In genomic region chr4:66330600-66331285, GRCm38 (mm10) we compare ENCODE assay signal across 14 mouse cellular contexts.
DNase-seq lines count a peak whose midpoint lies in the region; ATAC-seq and TF ChIP-seq lines count a peak whose summit lies in the region.
"Had no signal": no experiment of that assay in that cellular context is flagged by ENCODE, and none has a peak within 500 bp of the region (broad histone marks: within the 10 kb centered on the region; RNA-seq: fewer than 3 reads in every experiment).

No protein-coding gene starts in this region.

- DNase-seq in neural tube, embryonic 11.5 days (ENCODE audit: low spot score) = peak; percentile 46
- DNase-seq in neural tube, embryonic 10.5 days (ENCODE audit: extremely low spot score, low spot score) = no peak
- peak; percentile 62 for DNase-seq in forebrain, embryonic 14.5 days (ENCODE audit: low spot score)
- no peak for DNase-seq in hindbrain, postnatal 0 days (ENCODE audit: low spot score)
- DNase-seq in B cell, adult 2 months = no peak
- DNase-seq in thymus, postnatal 0 days (ENCODE audit: low spot score) = no peak
- DNase-seq: adrenal gland, postnatal 14 days; gastrocnemius, postnatal 25 days; kidney, postnatal 14 days; thymus, postnatal 36 days had no signal

- 0 out of 2 replicates have a peak, but pooled peaks cover 3% of the 10 kb centered on the region for H3K4me1 ChIP-seq in neural tube, embryonic 11.5 days (ENCODE audit: control insufficient read depth, insufficient read depth, low read length)
- peaks cover 3% of the 10 kb centered on the region; the same call in 1 of the 2 replicates for H3K4me1 ChIP-seq in forebrain, embryonic 14.5 days (ENCODE audit: control insufficient read depth, insufficient read depth, low read length)
- H3K4me1 ChIP-seq in hindbrain, postnatal 0 days (ENCODE audit: insufficient read depth, low read length) = no peaks in the 10 kb centered on the region
- no peaks in the 10 kb centered on the region for H3K4me1 ChIP-seq in neural tube, embryonic 14.5 days (ENCODE audit: control insufficient read depth, insufficient read depth, low read length)
- H3K4me1 ChIP-seq: embryonic facial prominence, embryonic 10.5 days; limb, embryonic 12.5 days had no signal

- no peak overlapping the region for H3K9ac ChIP-seq in neural tube, embryonic 11.5 days (ENCODE audit: low read length)
- H3K9ac ChIP-seq in forebrain, embryonic 14.5 days (ENCODE audit: low read length) = no peak overlapping the region
- no peak overlapping the region for H3K9ac ChIP-seq in hindbrain, postnatal 0 days (replicated peaks; ENCODE audit: low read length)
- H3K9ac ChIP-seq in neural tube, embryonic 14.5 days (replicated peaks; ENCODE audit: low read depth, low read length) = no peak overlapping the region
- H3K9ac ChIP-seq: limb, embryonic 12.5 days had no signal

- H3K4me3 ChIP-seq in neural tube, embryonic 11.5 days (ENCODE audit: low read depth, low read length) = no peak overlapping the region
- H3K4me3 ChIP-seq in forebrain, embryonic 14.5 days (ENCODE audit: low read depth, low read length) = no peak overlapping the region
- H3K4me3 ChIP-seq in hindbrain, postnatal 0 days (ENCODE audit: low read length) = no peak overlapping the region
- no peak overlapping the region for H3K4me3 ChIP-seq in neural tube, embryonic 14.5 days (ENCODE audit: low read depth, low read length)
- H3K4me3 ChIP-seq: embryonic facial prominence, embryonic 10.5 days; limb, embryonic 12.5 days had no signal

- no peak overlapping the region for H3K4me2 ChIP-seq in neural tube, embryonic 11.5 days (ENCODE audit: low read depth)
- no peak overlapping the region for H3K4me2 ChIP-seq in forebrain, embryonic 14.5 days (ENCODE audit: low read length)
- no peak overlapping the region for H3K4me2 ChIP-seq in hindbrain, postnatal 0 days (ENCODE audit: low read depth, low read length)
- H3K4me2 ChIP-seq in neural tube, embryonic 14.5 days (ENCODE audit: low read depth, low read length) = no peak overlapping the region
- H3K4me2 ChIP-seq: limb, embryonic 12.5 days had no signal

- peak; percentile 79 for ATAC-seq in neural tube, embryonic 11.5 days (ENCODE audit: insufficient read depth, low FRiP score, low TSS enrichment)
- peak; percentile 85 for ATAC-seq in forebrain, embryonic 14.5 days
- peak; percentile 58 for ATAC-seq in hindbrain, postnatal 0 days
- peak; percentile 44; the same call in 1 of the 2 replicates for ATAC-seq in neural tube, embryonic 14.5 days (ENCODE audit: low read depth)
- ATAC-seq in erythroblast, adult 5-6 weeks (replicated peaks; ENCODE audit: low FRiP score, poor library complexity, severe bottlenecking) = no peak

- WGBS in neural tube, embryonic 11.5 days = 5% methylated on average over 4 of the region's 4 CpGs
- 2% methylated on average over 4 of the region's 4 CpGs for WGBS in forebrain, embryonic 14.5 days
- 15% methylated on average over 4 of the region's 4 CpGs for WGBS in hindbrain, postnatal 0 days
- WGBS in neural tube, embryonic 14.5 days = 5% methylated on average over 4 of the region's 4 CpGs

- no peaks in the 10 kb centered on the region for H3K9me3 ChIP-seq in neural tube, embryonic 11.5 days (ENCODE audit: control insufficient read depth, low read length)
- no peaks in the 10 kb centered on the region for H3K9me3 ChIP-seq in forebrain, embryonic 14.5 days (replicated peaks; ENCODE audit: control insufficient read depth, low read length)
- no peaks in the 10 kb centered on the region for H3K9me3 ChIP-seq in hindbrain, postnatal 0 days (ENCODE audit: low read length)
- H3K9me3 ChIP-seq in neural tube, embryonic 14.5 days (ENCODE audit: control insufficient read depth, low read length) = no peaks in the 10 kb centered on the region
- H3K9me3 ChIP-seq: embryonic facial prominence, embryonic 10.5 days; limb, embryonic 12.5 days had no signal

- H3K36me3 ChIP-seq in neural tube, embryonic 11.5 days (ENCODE audit: control insufficient read depth, insufficient read depth, low read length) = no peaks in the 10 kb centered on the region
- H3K36me3 ChIP-seq in forebrain, embryonic 14.5 days (ENCODE audit: control insufficient read depth, insufficient read depth, low read length) = no peaks in the 10 kb centered on the region
- H3K36me3 ChIP-seq in hindbrain, postnatal 0 days (ENCODE audit: insufficient read depth, low read length) = no peaks in the 10 kb centered on the region
- no peaks in the 10 kb centered on the region for H3K36me3 ChIP-seq in neural tube, embryonic 14.5 days (ENCODE audit: control insufficient read depth, insufficient read depth, low read length)
- H3K36me3 ChIP-seq: embryonic facial prominence, embryonic 10.5 days; limb, embryonic 12.5 days had no signal

- no peak for TF ChIP-seq CTCF in hindbrain, postnatal 0 days (IDR thresholded peaks at IDR 0.05; ENCODE audit: low read depth)

- no peaks in the 10 kb centered on the region for H3K27me3 ChIP-seq in neural tube, embryonic 11.5 days (ENCODE audit: control insufficient read depth, insufficient read depth, low read length)
- H3K27me3 ChIP-seq in forebrain, embryonic 14.5 days (replicated peaks; ENCODE audit: control insufficient read depth, insufficient read depth, low read length) = no peaks in the 10 kb centered on the region
- no peaks in the 10 kb centered on the region for H3K27me3 ChIP-seq in hindbrain, postnatal 0 days (ENCODE audit: insufficient read depth, low read length)
- H3K27me3 ChIP-seq in neural tube, embryonic 14.5 days (ENCODE audit: control insufficient read depth, insufficient read depth, low read length) = no peaks in the 10 kb centered on the region
- H3K27me3 ChIP-seq: limb, embryonic 12.5 days had no signal

- no peak overlapping the region for H3K27ac ChIP-seq in neural tube, embryonic 11.5 days (ENCODE audit: low read depth, low read length)
- H3K27ac ChIP-seq in forebrain, embryonic 14.5 days (ENCODE audit: low read depth, low read length) = peak overlapping the region; percentile 17; the same call in 1 of the 2 replicates
- no peak overlapping the region for H3K27ac ChIP-seq in hindbrain, postnatal 0 days
- H3K27ac ChIP-seq in neural tube, embryonic 14.5 days (ENCODE audit: low read depth, low read length) = no peak overlapping the region
- H3K27ac ChIP-seq: embryonic facial prominence, embryonic 10.5 days; limb, embryonic 12.5 days had no signal

Comparison
In these comparisons a context has a peak if more than half of its experiments do, and no peak if none do; other contexts are left out.
1. DNase-seq: peak in neural tube, embryonic 11.5 days (single experiment) and forebrain, embryonic 14.5 days (single experiment); none in neural tube, embryonic 10.5 days (single experiment), hindbrain, postnatal 0 days (single experiment), B cell, adult 2 months (0 of 2) and thymus, postnatal 0 days (single experiment).